Mouse (Mus musculus) cortical plate, adult 2 months (tissue): ENCODE measurements at regions not wholly inside any gene's neighbourhood (a gene's known extent, or its start where the extent isn't known, plus 50 kb on each side); places are given as distances from the start of the nearest gene placed in this dataset.
"Not testable (repeated sequence)": the region's sequence is repeated elsewhere in the genome, so short reads cannot be mapped to it uniquely, and the experiment has no call there.

Experiments used
- H3K27ac ChIP-seq: fragments of 200-500 bp; 2 replicates; pipeline ENCODE4 v1.5.1; 2012; ENCODE audit warnings: low read length, control low read depth, inconsistent platforms; ENCODE audit not compliant: insufficient read depth
- H3K4me1 ChIP-seq: fragments of 200-500 bp; 2 replicates; pipeline ENCODE4 v1.6.1; 2011; ENCODE audit warnings: low read length; ENCODE audit not compliant: control insufficient read depth, insufficient read depth
- H3K4me3 ChIP-seq: fragments of 200-500 bp; 2 replicates; pipeline ENCODE4 v1.5.1; 2011; ENCODE audit warnings: mild to moderate bottlenecking, low read length, control low read depth; ENCODE audit not compliant: insufficient read depth
- CTCF ChIP-seq: fragments of 200-500 bp; IDR thresholded peaks from 2 replicates; pipeline ENCODE4 v1.5.1; 2011; ENCODE audit warnings: mild to moderate bottlenecking, control low read depth, low read length; ENCODE audit not compliant: insufficient read depth; ENCODE audit errors: extremely low read depth
- POLR2A ChIP-seq: fragments of 200-500 bp; IDR thresholded peaks from 2 replicates; pipeline ENCODE4 v1.6.1; 2011; ENCODE audit warnings: mild to moderate bottlenecking, low read length, control low read depth; ENCODE audit not compliant: insufficient read depth; ENCODE audit errors: extremely low read depth

DNA sequence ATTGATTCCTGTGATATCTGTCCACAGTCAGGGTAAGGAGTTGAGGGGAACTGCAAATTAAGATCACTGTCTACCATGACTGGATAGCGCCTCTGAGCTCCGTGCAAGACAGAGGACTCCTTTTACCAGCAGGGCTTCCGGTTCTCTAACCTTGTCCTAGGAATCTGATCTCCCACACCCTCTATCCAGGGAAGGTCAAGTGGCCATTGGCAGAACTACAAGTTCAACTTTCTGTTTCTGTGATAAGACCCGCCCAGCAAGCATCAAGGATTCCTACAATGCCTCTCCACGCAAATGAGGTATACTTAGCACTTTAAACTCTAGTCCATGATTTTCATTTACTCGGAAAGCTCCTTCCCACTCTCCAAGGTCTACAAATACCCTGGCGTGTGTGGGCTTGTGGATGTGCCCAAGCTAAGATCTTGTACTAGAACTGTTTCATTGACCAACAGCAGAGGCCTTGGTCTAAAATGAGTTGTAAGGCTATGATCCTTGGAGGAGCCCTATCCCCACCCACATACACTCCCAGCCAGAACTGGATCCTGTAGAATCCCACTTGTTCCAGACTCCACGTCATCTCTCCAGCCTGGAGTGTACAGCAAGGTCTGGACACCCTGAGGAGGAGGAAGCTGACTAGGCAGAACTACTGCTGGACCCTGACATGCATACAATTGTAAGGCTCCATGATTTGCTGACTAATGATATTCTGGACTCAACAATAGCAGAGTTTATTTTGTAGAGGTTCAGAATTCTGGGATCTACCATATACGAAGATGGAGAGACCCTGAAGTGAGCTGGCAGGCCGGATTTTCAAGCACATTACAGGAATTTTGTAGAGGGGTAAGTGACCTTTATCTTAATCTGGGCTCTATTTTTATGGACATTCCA lies 190.8 kb upstream of the Phyhipl start:
- TF ChIP-seq CTCF (no peak), POLR2A (no peak)
- H3K27ac ChIP-seq: no peak overlapping the region
- H3K4me3 ChIP-seq: no peak overlapping the region
- H3K4me1 ChIP-seq: peaks cover 6% of the 10 kb centered on the region

- no peak overlapping the region for H3K27ac ChIP-seq
- H3K4me3 ChIP-seq: no peak overlapping the region
- H3K4me1 ChIP-seq: peaks cover 4% of the 10 kb centered on the region; the same call in 1 of the 2 replicates
- TF ChIP-seq POLR2A: no peak
- no peak for TF ChIP-seq CTCF
These were observed 188.1 kb upstream of the Phyhipl start for GRCm38 (mm10) chr10:70843848-70844247.

DNA sequence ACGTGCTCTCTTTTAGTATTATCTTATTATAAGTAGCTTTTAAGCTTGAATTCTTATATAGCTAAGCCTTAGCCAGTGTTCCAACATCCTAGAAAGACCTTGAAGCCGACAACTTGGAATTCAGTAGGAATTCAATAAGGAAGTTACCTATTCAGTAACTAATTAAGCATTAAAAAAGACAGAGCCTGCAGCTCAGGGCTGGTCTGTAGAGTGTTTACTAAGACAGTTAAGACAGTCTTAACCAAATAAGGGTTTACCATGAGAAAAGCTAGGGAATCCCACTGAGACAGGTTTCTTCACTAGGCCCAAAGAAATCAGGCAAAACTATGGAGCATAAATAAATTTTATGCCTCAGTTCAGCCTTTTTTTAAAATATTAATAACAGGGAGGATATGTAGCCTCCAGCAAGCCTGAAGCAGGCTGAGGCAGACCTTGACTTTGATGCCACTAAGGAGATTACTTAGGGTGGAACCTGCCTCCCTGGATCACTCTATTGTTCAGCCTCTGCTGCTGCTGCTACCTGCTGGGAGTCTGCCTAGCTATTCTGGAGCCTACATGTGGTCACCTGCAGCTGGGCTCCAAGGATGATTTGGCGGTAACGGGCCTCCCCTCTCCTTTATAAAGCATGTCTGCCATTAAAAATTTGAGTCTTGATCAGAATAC lies 186.5 kb upstream of the Phyhipl start:
- H3K4me1 ChIP-seq: peaks cover 3% of the 10 kb centered on the region; the same call in 1 of the 2 replicates
- TF ChIP-seq POLR2A: no peak
- no peak for TF ChIP-seq CTCF
- no peak overlapping the region for H3K4me3 ChIP-seq
- no peak overlapping the region for H3K27ac ChIP-seq

GRCm38 (mm10) chr10:70841179-70841578 lies 185.4 kb upstream of the Phyhipl start:
- not testable (repeated sequence) for H3K4me3 ChIP-seq, H3K27ac ChIP-seq, H3K4me1 ChIP-seq

DNA sequence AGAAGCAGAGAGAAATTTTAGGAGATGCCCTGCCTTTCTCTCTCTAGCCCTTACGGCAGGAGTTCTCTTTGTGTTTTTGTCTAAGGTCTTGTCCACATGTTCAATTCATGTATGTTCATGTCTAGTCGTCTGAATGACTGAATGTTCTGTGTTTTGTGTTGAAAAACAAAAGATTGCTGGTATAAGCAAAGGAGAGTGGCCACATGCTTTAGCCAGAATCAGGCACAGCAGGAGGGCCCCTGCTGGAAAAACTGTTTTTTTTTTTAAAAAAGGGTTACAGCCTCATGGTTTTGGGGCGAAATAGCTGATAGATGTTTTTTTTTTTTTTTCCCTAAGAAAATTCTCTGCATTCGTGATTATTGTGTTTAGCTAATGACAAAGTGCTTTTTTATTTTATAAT lies 182.4 kb upstream of the Phyhipl start:
- H3K4me3 ChIP-seq: no peak overlapping the region
- TF ChIP-seq CTCF: no peak
- no peak overlapping the region for H3K27ac ChIP-seq
- H3K4me1 ChIP-seq: no peaks in the 10 kb centered on the region

- TF ChIP-seq CTCF (no peak), POLR2A (no peak)
- no peaks in the 10 kb centered on the region for H3K4me1 ChIP-seq
- H3K27ac ChIP-seq: no peak overlapping the region
- no peak overlapping the region for H3K4me3 ChIP-seq
These were observed 181.6 kb upstream of the Phyhipl start for GRCm38 (mm10) chr10:70837326-70837725.

DNA sequence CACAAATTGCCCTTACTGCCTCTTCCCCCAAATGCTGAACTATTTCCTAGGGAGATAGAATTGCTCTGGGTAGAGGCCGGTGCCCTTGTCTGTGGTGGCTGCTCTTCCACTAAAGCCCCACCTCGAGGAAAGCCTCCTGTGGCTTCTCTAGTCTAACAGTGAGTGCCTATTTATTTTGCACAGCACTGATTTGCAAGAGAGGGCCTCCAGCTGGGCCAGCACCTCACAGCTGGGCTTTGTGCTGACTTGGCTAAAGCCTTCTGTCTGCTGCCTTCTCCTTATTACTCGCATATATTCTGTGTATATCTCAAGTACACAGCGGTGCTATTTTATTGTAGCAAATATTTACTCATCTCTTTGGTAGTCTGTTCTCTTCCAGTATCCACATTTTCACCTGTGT lies 176.9 kb upstream of the Phyhipl start:
- Histone ChIP-seq H3K4me3 (no peak overlapping the region), H3K27ac (no peak overlapping the region), H3K4me1 (no peaks in the 10 kb centered on the region)
- TF ChIP-seq CTCF: no peak
- no peak for TF ChIP-seq POLR2A

DNA sequence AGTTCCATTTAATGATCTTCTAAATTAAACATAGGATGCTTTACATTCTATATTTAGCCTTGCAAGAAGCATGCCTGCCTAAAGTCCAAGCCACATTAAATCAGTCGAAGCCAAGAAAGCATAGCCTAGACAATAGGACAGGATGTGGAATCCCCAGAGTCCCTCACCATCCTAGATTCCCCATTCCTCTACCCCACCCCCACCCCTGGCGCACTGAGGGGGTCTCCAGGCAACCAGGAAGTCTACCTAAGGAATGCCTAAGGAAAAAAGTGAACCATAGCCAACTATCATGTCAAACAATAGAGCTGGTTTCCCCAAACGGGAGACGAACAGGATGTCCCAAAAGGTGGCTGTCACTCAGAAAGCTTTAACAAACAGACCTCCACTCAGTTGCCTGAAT lies 172.5 kb upstream of the Phyhipl start:
- Histone ChIP-seq H3K4me1 (no peaks in the 10 kb centered on the region), H3K4me3 (no peak overlapping the region), H3K27ac (no peak overlapping the region)
- TF ChIP-seq POLR2A (no peak), CTCF (no peak)

DNA sequence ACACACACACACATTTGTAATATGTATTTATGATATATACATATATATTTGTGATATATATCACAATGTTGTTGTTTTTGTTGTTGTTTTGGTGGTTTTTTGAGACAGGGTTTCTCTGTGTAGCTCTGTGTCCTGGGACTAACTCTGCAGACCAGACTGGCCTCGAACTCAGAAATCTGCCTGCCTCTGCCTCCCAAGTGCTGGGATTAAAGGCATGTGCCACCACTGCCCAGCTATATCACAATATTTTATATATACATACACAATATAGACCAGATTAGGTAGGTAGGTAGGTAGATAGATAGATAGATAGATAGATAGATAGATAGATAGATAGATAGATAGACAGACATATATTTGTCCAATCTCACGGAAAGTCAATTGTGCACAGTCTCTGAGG lies 171.8 kb upstream of the Phyhipl start:
- H3K4me3 ChIP-seq: not testable (repeated sequence)

DNA sequence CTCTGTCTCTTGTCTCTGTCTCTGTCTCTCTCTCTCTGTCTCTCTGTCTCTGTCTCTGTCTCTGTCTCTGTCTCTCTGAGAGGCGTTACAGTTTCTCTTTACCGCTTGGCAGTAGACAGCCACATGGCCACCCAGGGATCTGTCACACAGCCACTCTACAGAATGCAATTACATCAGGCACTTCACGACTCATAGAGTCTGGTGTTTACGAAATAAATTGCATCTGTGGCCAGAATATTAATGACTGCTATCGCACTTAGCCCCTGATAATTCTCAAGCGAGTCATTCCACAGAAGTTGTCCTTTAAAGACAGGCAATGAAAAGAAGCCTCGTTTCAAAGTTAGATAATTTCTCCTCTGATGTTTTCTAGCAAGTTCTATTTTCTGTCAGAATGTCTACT lies 170.9 kb upstream of the Phyhipl start:
- Histone ChIP-seq H3K27ac (no peak overlapping the region), H3K4me1 (no peaks in the 10 kb centered on the region), H3K4me3 (no peak overlapping the region)
- no peak for TF ChIP-seq CTCF
- TF ChIP-seq POLR2A: no peak

More for the DNA sequence above, 171.8 kb upstream of the Phyhipl start:
- not testable (repeated sequence) for H3K4me1 ChIP-seq, H3K27ac ChIP-seq

DNA sequence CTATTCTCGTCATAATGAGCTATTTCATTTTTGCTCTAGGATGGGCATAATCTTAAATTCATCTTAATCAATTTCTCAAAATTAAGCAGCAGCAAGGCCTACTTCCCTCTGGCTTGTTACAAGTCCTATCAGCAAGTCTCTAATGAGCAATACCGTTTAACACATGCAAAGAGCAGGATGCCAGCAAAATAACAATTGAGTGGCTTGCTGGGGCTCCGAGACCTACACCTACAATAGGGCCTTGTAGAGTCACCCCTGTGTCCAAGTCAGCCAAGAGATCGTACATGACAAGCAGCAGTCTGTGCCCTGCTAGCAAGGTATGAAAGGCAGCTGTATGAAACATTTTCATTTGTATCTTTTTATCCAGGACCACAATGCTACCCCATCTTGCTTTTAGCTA lies 169.7 kb upstream of the Phyhipl start:
- Histone ChIP-seq H3K27ac (no peak overlapping the region), H3K4me3 (no peak overlapping the region), H3K4me1 (no peaks in the 10 kb centered on the region)
- TF ChIP-seq POLR2A (no peak), CTCF (no peak)
